16 mouse cellular contexts compared by ENCODE assay signal in genomic region chr6:34907696-34908260, GRCm38 (mm10). TPM values are rescaled to one million over a fixed set of nuclear protein-coding genes. Genes with fewer than 3 reads are reported as not detected.
A peak's percentile ranks its signal among the peaks of the same experiment; 100 is the strongest.
DNase-seq lines count a peak whose midpoint lies in the region; ATAC-seq and TF ChIP-seq lines count a peak whose summit lies in the region.
"Had no signal": no experiment of that assay in that cellular context is flagged by ENCODE, and none has a peak within 500 bp of the region (broad histone marks: within the 10 kb centered on the region; RNA-seq: fewer than 3 reads in every experiment).

No protein-coding gene starts in this region.

- no peak for TF ChIP-seq EP300 in heart, adult 2 months (IDR thresholded peaks at IDR 0.05; ENCODE audit: insufficient read depth, low read depth, low read length)
- no peak for TF ChIP-seq EP300 in lung, postnatal 0 days (IDR thresholded peaks at IDR 0.05)

- 68% methylated on average over 18 of the region's 18 CpGs for WGBS in heart, adult 2 months
- 75% methylated on average over 18 of the region's 18 CpGs for WGBS in lung, postnatal 0 days
- 93% methylated on average over 18 of the region's 18 CpGs for WGBS in forebrain, embryonic 14.5 days

- DNase-seq in heart, adult 2 months, result peak in 1 of 2 experiments; percentile 25
- DNase-seq in heart, postnatal 10 days, result no peak
- DNase-seq in lung, adult 18-20 months, result peak; percentile 29 to 42
- no peak for DNase-seq in lung, postnatal 0 days (ENCODE audit: low spot score)
- peak; percentile 21 for DNase-seq in lung, postnatal 14 days
- no peak for DNase-seq in cerebellum, postnatal 25 days
- DNase-seq in forebrain, embryonic 14.5 days (ENCODE audit: low spot score), result no peak
- DNase-seq: B cell, adult 2 months; layer of hippocampus, adult 9-11 months; spleen, adult 18-20 months; thymus, adult 18-20 months had no signal

- H3K9ac ChIP-seq in heart, adult 2 months (ENCODE audit: low read depth, low read length), result no peak overlapping the region
- no peak overlapping the region for H3K9ac ChIP-seq in lung, postnatal 0 days (replicated peaks; ENCODE audit: low read depth)
- H3K9ac ChIP-seq in forebrain, embryonic 14.5 days (ENCODE audit: low read length), result no peak overlapping the region
- H3K9ac ChIP-seq: hindbrain, embryonic 15.5 days; limb, embryonic 12.5 days had no signal

- no peaks in the 10 kb centered on the region for H3K9me3 ChIP-seq in lung, postnatal 0 days (ENCODE audit: low read length)
- H3K9me3 ChIP-seq in forebrain, embryonic 14.5 days (replicated peaks; ENCODE audit: control insufficient read depth, low read length), result no peaks in the 10 kb centered on the region
- H3K9me3 ChIP-seq: hindbrain, embryonic 15.5 days; limb, embryonic 12.5 days had no signal

- TF ChIP-seq CTCF in heart, adult 2 months (IDR thresholded peaks at IDR 0.05), result no peak
- no peak for TF ChIP-seq CTCF in lung, postnatal 0 days (IDR thresholded peaks at IDR 0.05)

- H3K4me1 ChIP-seq in heart, adult 2 months (ENCODE audit: control insufficient read depth, insufficient read depth, low read length), result peaks cover 6% of the 10 kb centered on the region
- H3K4me1 ChIP-seq in lung, postnatal 0 days (ENCODE audit: insufficient read depth, low read depth, low read length), result peaks cover 17% of the 10 kb centered on the region; the same call in 1 of the 2 replicates
- peaks cover 9% of the 10 kb centered on the region for H3K4me1 ChIP-seq in forebrain, embryonic 14.5 days (ENCODE audit: control insufficient read depth, insufficient read depth, low read length)

- peak overlapping the region; percentile 33 for H3K27ac ChIP-seq in heart, adult 2 months
- no peak overlapping the region for H3K27ac ChIP-seq in lung, postnatal 0 days (ENCODE audit: low read length)
- H3K27ac ChIP-seq in forebrain, embryonic 14.5 days (ENCODE audit: low read depth, low read length), result no peak overlapping the region
- H3K27ac ChIP-seq: hindbrain, embryonic 15.5 days; limb, embryonic 12.5 days had no signal

- H3K36me3 ChIP-seq in heart, adult 2 months (ENCODE audit: control insufficient read depth, insufficient read depth, low read length), result no peaks in the 10 kb centered on the region; the same call in 1 of the 2 replicates
- H3K36me3 ChIP-seq in lung, postnatal 0 days (ENCODE audit: insufficient read depth, low read length), result peaks cover 7% of the 10 kb centered on the region; the same call in 1 of the 2 replicates
- H3K36me3 ChIP-seq in forebrain, embryonic 14.5 days (ENCODE audit: control insufficient read depth, insufficient read depth, low read length), result peaks cover 34% of the 10 kb centered on the region

- no peak for ATAC-seq in lung, postnatal 0 days
- ATAC-seq in erythroblast, adult 5-6 weeks (replicated peaks; ENCODE audit: low FRiP score, poor library complexity, severe bottlenecking), result peak; percentile 1; the same call in 1 of the 2 replicates
- no peak for ATAC-seq in forebrain, embryonic 14.5 days

- no peaks in the 10 kb centered on the region for H3K79me2 ChIP-seq in heart, adult 2 months (replicated peaks; ENCODE audit: control insufficient read depth, insufficient read depth, low read length)

- H3K4me3 ChIP-seq in heart, adult 2 months, result no peak overlapping the region
- H3K4me3 ChIP-seq in lung, postnatal 0 days (ENCODE audit: low read depth, low read length), result no peak overlapping the region
- H3K4me3 ChIP-seq in forebrain, embryonic 14.5 days (ENCODE audit: low read depth, low read length), result no peak overlapping the region
- H3K4me3 ChIP-seq: hindbrain, embryonic 15.5 days; limb, embryonic 12.5 days had no signal

- no peak overlapping the region for H3K4me2 ChIP-seq in lung, postnatal 0 days (replicated peaks; ENCODE audit: low read depth, low read length)
- H3K4me2 ChIP-seq in forebrain, embryonic 14.5 days (ENCODE audit: low read length), result no peak overlapping the region
- H3K4me2 ChIP-seq: hindbrain, embryonic 15.5 days; limb, embryonic 12.5 days had no signal

- H3K27me3 ChIP-seq in heart, adult 2 months (ENCODE audit: control insufficient read depth, insufficient read depth, low read length), result no peaks in the 10 kb centered on the region
- no peaks in the 10 kb centered on the region for H3K27me3 ChIP-seq in lung, postnatal 0 days (replicated peaks; ENCODE audit: insufficient read depth, low read length)
- no peaks in the 10 kb centered on the region for H3K27me3 ChIP-seq in forebrain, embryonic 14.5 days (replicated peaks; ENCODE audit: control insufficient read depth, insufficient read depth, low read length)
- H3K27me3 ChIP-seq: hindbrain, embryonic 15.5 days; limb, embryonic 12.5 days had no signal

- TF ChIP-seq POLR2A in heart, adult 2 months (IDR thresholded peaks at IDR 0.05; ENCODE audit: insufficient read depth, low read depth, low read length), result no peak

- intact Hi-C loops in heart, adult 2 months (cut with DNase I), result loop anchor here (2.0 kb wide), 1 partner anchor 29 kb away; the partner anchor contains the start of gene Cyren
- intact Hi-C loops in heart, postnatal 10 days (cut with DNase I), result no loop called here

RNA-seq across cellular contexts. Expression of gene Wdr91, which starts 2.9 kb away (rescaled TPM):
- total RNA-seq in heart, adult 2 months (2021), result 10 to 100 TPM; 12.7 to 13.4 TPM
- 8.1 and 13.3 TPM in 2 replicates for polyA plus RNA-seq in heart, adult 2 months (2012; rRNA removed)
- total RNA-seq in heart, postnatal 10 days (2021), result 10 to 100 TPM; 18.3 to 20.7 TPM
- 19.9 and 21.1 TPM in 2 replicates for polyA plus RNA-seq in lung, postnatal 0 days (2015; fragmentation: Nextera tagmentation; extraction: Ambion mirVana)
- total RNA-seq in erythroblast, adult 5-6 weeks (2015; ENCODE audit: low replicate concordance), result 35.7 and 37.4 TPM in 2 replicates
- 53.2 and 72.1 TPM in 2 replicates for total RNA-seq in erythroblast, adult 5-6 weeks (2017; ENCODE audit: low replicate concordance)
- polyA plus RNA-seq in forebrain, embryonic 14.5 days (2014; fragmentation: Nextera tagmentation; extraction: Ambion mirVana), result 11.0 and 12.0 TPM in 2 replicates

RNA-seq across cellular contexts. Expression of gene Stra8, which starts 12.2 kb away (rescaled TPM):
- not detected for total RNA-seq in heart, adult 2 months (2021)
- not detected in 2 replicates for polyA plus RNA-seq in heart, adult 2 months (2012; rRNA removed)
- total RNA-seq in heart, postnatal 10 days (2021), result not detected
- 0.10 TPM in 1 of 2 replicates, not detected in the other for polyA plus RNA-seq in lung, postnatal 0 days (2015; fragmentation: Nextera tagmentation; extraction: Ambion mirVana)
- not detected in 2 replicates for total RNA-seq in erythroblast, adult 5-6 weeks (2015; ENCODE audit: low replicate concordance)
- total RNA-seq in erythroblast, adult 5-6 weeks (2017; ENCODE audit: low replicate concordance), result not detected in 2 replicates
- not detected in 2 replicates for polyA plus RNA-seq in forebrain, embryonic 14.5 days (2014; fragmentation: Nextera tagmentation; extraction: Ambion mirVana)
- total RNA-seq: gastrocnemius, postnatal 25 days; midbrain, postnatal 0 days had no signal
- polyA plus RNA-seq: hindbrain, embryonic 15.5 days; limb, embryonic 12.5 days; midbrain, postnatal 0 days had no signal

RNA-seq across cellular contexts. Expression of gene Cyren, which starts 29.9 kb away (rescaled TPM):
- 1 to 10 TPM; 3.5 to 5.5 TPM for total RNA-seq in heart, adult 2 months (2021)
- polyA plus RNA-seq in heart, adult 2 months (2012; rRNA removed), result 5.8 and 6.2 TPM in 2 replicates
- 1 to 10 TPM; 5.3 TPM for total RNA-seq in heart, postnatal 10 days (2021)
- polyA plus RNA-seq in lung, postnatal 0 days (2015; fragmentation: Nextera tagmentation; extraction: Ambion mirVana), result 12.6 and 13.8 TPM in 2 replicates
- 4.0 and 8.1 TPM in 2 replicates for total RNA-seq in erythroblast, adult 5-6 weeks (2015; ENCODE audit: low replicate concordance)
- 5.8 and 9.8 TPM in 2 replicates for total RNA-seq in erythroblast, adult 5-6 weeks (2017; ENCODE audit: low replicate concordance)
- polyA plus RNA-seq in forebrain, embryonic 14.5 days (2014; fragmentation: Nextera tagmentation; extraction: Ambion mirVana), result 7.9 and 8.0 TPM in 2 replicates

RNA-seq across cellular contexts. Expression of gene Tmem140, which starts 44.8 kb away (rescaled TPM):
- total RNA-seq in heart, adult 2 months (2021), result 10 to 100 TPM; 22.9 TPM
- polyA plus RNA-seq in heart, adult 2 months (2012; rRNA removed), result 18.2 and 23.5 TPM in 2 replicates
- total RNA-seq in heart, postnatal 10 days (2021), result 10 to 100 TPM; 16.0 to 19.3 TPM
- 30.6 and 34.9 TPM in 2 replicates for polyA plus RNA-seq in lung, postnatal 0 days (2015; fragmentation: Nextera tagmentation; extraction: Ambion mirVana)
- total RNA-seq in erythroblast, adult 5-6 weeks (2015; ENCODE audit: low replicate concordance), result 45.5 and 64.6 TPM in 2 replicates
- 56.7 and 80.9 TPM in 2 replicates for total RNA-seq in erythroblast, adult 5-6 weeks (2017; ENCODE audit: low replicate concordance)
- 0.65 and 0.79 TPM in 2 replicates for polyA plus RNA-seq in forebrain, embryonic 14.5 days (2014; fragmentation: Nextera tagmentation; extraction: Ambion mirVana)

Comparison
In these comparisons a context has a peak if more than half of its experiments do, and no peak if none do; other contexts are left out.
1. DNase-seq: peak in lung, adult 18-20 months (2 of 2) and lung, postnatal 14 days (single experiment); none in heart, postnatal 10 days (0 of 2), lung, postnatal 0 days (single experiment), cerebellum, postnatal 25 days (0 of 2) and forebrain, embryonic 14.5 days (single experiment).